Mouse (Mus musculus) brown adipose tissue, adult 24 weeks (tissue): ENCODE results near the gene Selenom. TPM values are rescaled to one million over a fixed set of nuclear protein-coding genes. Genes with fewer than 3 reads are reported as not detected.

ENCODE experiments used
- H3K27ac ChIP-seq: fragments of 200-500 bp; replicated peaks from 2 replicates; pipeline ENCODE4 v1.5.1; 2012; ENCODE audit warnings: low read depth, mild to moderate bottlenecking, low read length
- H3K4me1 ChIP-seq: fragments of 200-500 bp; 2 replicates; pipeline ENCODE4 v1.6.1; 2012; ENCODE audit warnings: low read length, mixed read lengths; ENCODE audit not compliant: control insufficient read depth, insufficient read depth, insufficient read length
- H3K4me3 ChIP-seq: fragments of 200-500 bp; 2 replicates; pipeline ENCODE4 v1.5.1; 2012; ENCODE audit warnings: low read depth, mild to moderate bottlenecking, low read length, moderate library complexity; ENCODE audit not compliant: insufficient read depth
- polyA plus RNA-seq: library from polyadenylated mRNA; stranded (reverse); fragments of >200 nt; gene quantifications from 2 replicates; pipeline ENCODE4 v1.2.4, GENCODE M21; 2012; ENCODE audit not compliant: missing spikeins, insufficient read depth, insufficient read length

Gene Selenom
- polyA plus RNA-seq, 1 experiment: 19.1 TPM

DNA sequence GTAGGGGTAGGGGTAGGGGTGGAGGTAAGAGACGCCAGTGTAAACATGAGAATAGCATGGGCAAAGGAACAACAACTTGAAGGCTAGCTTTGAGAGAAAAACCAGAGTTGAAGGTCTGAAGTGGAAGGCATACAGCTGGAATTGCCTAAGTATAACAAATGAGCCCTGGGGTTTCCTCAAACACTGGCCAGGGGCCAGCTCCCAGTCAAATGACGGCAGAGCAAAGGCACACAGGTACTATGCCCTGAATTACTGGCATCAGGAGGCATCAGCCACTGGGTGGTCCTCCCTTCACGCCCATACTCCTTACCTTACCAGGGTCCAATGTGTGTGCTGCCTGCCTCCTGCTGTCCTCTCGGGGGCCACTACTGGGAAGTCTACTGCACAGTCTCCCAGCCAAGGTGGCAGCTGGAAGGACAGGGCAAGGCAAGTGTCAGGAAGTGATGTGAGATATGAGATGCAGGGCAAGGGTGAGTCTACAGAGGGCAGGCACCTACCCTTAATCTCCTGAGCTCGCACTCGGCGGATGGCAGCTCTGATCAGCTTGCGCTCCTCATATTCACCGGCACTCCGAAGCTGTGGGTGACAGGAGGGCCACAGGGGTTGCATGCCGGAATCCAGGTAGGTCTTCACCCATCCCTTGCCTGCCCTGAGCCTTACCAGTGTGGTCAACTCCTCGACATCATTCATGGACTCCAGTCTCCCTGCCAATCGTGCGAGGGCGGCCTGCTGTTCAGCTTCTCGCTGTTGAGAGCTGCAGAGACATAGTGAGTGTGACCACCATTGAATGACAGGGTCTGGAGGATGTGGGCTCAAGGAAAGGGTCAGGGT is 17.8 kb downstream of the Selenom start:
- Histone ChIP-seq H3K4me3 (no peak overlapping the region), H3K27ac (no peak overlapping the region), H3K4me1 (no peaks in the 10 kb centered on the region)

DNA sequence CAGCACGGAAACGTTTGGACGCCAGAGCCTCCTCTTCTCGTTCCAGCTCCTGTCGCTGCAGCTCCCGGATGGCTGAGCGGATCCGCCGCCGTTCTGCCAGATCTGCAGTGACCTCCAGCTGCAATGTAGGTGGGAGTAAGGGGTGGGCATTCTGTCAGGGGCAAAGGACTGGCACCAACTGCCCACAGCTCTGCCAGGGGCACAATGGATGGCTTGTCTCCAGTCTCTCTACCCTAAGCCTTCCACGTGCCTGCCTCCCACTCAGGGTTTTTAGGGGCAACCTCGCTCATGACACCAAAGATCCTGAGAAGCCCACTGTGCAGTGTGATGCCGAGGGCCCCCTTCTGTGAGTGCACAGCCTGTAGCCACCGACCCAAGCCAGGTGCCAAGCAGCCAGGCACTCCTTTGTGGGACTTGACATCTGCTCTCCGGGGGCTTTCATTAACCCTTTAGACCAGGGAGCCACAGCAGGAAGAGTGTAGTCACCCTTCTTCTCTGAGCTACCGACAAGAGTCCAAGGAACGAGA is 19.0 kb downstream of the Selenom start:
- no peak overlapping the region for H3K4me3 ChIP-seq
- no peak overlapping the region for H3K27ac ChIP-seq
- H3K4me1 ChIP-seq: no peaks in the 10 kb centered on the region

- Histone ChIP-seq H3K27ac (peak overlapping the region; percentile 80), H3K4me1 (no peaks in the 10 kb centered on the region), H3K4me3 (peak overlapping the region; percentile 75)
These were observed 20.5 kb downstream of the Selenom start for GRCm38 (mm10) chr11:3534956-3535355.

GRCm38 (mm10) chr11:3535406-3535986 is 21.0 kb downstream of the Selenom start:
- H3K27ac ChIP-seq: peak overlapping the region; percentile 91
- peak overlapping the region; percentile 75 for H3K4me3 ChIP-seq
- no peaks in the 10 kb centered on the region for H3K4me1 ChIP-seq

GRCm38 (mm10) chr11:3536082-3536481 is 21.6 kb downstream of the Selenom start:
- Histone ChIP-seq H3K4me3 (peak overlapping the region; percentile 75), H3K27ac (peak overlapping the region; percentile 91), H3K4me1 (no peaks in the 10 kb centered on the region)

DNA sequence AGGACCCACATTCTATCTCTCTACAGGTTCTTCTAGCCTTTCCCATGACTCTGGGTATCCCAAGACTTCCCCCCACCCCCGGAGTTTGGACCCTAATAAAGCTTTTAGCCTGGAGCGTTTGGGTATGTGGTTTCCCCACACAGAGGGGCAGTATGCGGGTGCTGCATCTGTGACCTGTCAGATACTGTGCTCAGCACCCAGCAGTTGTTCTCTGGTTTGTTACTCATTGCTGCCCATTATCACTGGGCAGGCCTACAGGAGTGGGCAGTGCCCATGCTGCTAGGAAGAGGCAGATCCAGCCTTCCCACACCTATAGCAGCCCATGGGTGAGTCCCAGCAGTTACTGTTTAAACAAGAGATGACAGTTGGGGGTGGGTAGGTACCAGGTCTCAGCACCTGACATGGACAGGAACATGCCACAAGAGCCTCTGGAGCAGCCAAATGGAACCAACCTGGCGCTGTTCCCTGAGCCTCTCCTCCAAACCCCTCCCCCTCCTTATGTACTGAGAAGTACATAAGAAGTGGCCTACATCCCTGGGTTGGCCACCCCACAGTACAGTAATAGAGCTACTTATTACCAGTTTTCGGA is 22.4 kb downstream of the Selenom start:
- H3K4me1 ChIP-seq: no peaks in the 10 kb centered on the region
- H3K4me3 ChIP-seq: peak overlapping the region; percentile 75
- H3K27ac ChIP-seq: peak overlapping the region; percentile 91

DNA sequence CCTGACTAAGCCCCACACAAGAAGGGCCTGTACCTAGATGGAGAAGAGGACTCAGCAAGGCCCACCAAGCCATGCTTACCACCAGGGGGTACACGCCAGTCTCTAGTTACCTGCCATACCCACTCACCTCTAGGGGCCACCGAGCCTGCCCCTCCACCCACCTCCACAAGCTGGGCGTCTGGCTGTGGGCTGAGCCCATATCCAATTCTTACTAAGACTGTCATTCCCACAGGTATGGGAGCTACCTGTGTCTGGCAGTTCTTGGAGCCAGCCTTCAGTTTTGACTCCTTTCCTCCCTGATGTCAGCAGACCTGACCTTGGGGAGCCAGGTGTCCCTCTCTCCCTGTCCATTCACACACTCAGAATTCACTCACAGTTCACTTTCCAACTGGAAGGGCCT is 23.2 kb downstream of the Selenom start:
- Histone ChIP-seq H3K27ac (peak overlapping the region; percentile 91), H3K4me1 (no peaks in the 10 kb centered on the region), H3K4me3 (peak overlapping the region; percentile 75)

DNA sequence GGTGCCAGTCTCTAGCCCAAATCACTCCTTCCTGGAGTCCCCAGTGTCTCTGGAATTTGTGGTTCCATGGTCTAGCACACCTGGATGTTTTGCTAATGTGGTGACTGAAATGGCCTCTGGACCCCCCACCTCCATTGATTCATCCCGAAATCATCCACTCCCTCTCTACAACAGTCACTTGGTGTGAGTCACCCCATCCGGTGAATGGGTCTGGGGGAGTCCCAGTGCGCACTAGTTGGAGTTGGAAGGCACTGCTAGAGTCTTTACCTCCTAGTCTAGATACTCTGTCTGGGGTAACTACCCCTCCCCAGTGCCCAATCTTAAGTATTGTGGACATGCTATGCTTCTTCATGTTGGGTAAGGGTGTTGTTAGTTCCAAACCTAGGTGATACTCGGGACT is 23.9 kb downstream of the Selenom start:
- peak overlapping the region; percentile 91 for H3K27ac ChIP-seq
- peak overlapping the region; percentile 75 for H3K4me3 ChIP-seq
- H3K4me1 ChIP-seq: peaks cover 3% of the 10 kb centered on the region; the same call in 1 of the 2 replicates

- H3K4me3 ChIP-seq: peak overlapping the region; percentile 75
- peak overlapping the region; percentile 96 for H3K27ac ChIP-seq
- H3K4me1 ChIP-seq: peaks cover 3% of the 10 kb centered on the region; the same call in 1 of the 2 replicates
These were observed 24.8 kb downstream of the Selenom start for GRCm38 (mm10) chr11:3539111-3539825.

DNA sequence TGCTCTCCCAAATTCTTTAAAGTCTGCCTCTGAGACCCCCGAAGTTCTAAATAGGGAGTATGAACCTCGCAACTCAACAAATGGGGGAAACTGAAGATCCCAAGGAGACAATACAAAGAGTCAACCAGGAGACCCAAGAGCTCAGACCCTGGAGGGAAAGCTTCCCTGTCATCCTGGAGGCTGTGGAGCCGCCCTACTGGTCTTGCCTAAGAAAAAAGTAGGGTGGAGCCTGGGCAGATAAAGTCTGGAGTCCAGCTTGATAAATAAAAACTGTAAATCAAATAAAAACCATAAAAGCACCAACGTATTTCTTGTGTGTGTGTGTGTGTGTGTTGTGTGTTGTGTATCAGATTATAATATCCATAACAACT is 25.3 kb downstream of the Selenom start:
- Histone ChIP-seq H3K4me1 (peaks cover 3% of the 10 kb centered on the region; the same call in 1 of the 2 replicates), H3K27ac (peak overlapping the region; percentile 96), H3K4me3 (peak overlapping the region; percentile 67)

- peaks cover 3% of the 10 kb centered on the region; the same call in 1 of the 2 replicates for H3K4me1 ChIP-seq
- peak within 1 kb of the TSS; percentile 67 for H3K4me3 ChIP-seq
- H3K27ac ChIP-seq: peak within 1 kb of the TSS; percentile 96
These were observed 26.1 kb downstream of the Selenom start, which contains the start of gene Smtn for GRCm38 (mm10) chr11:3540451-3541085. TSS of gene Smtn (minus strand) at chr11:3540612.

- peaks cover 3% of the 10 kb centered on the region; the same call in 1 of the 2 replicates for H3K4me1 ChIP-seq
- H3K27ac ChIP-seq: no peak overlapping the region
- no peak overlapping the region for H3K4me3 ChIP-seq
These were observed 27.4 kb downstream of the Selenom start for GRCm38 (mm10) chr11:3541932-3542331.

GRCm38 (mm10) chr11:3543001-3543400 is 28.5 kb downstream of the Selenom start:
- H3K4me3 ChIP-seq: no peak overlapping the region
- peaks cover 3% of the 10 kb centered on the region; the same call in 1 of the 2 replicates for H3K4me1 ChIP-seq
- 0 out of 2 replicates have a peak overlapping the region, but pooled peaks have one; percentile 15 for H3K27ac ChIP-seq

GRCm38 (mm10) chr11:3544409-3544808 is 29.9 kb downstream of the Selenom start:
- Histone ChIP-seq H3K4me1 (peaks cover 6% of the 10 kb centered on the region), H3K4me3 (no peak overlapping the region), H3K27ac (no peak overlapping the region)
